Mouse (Mus musculus) thymus, adult 2 months (tissue): ENCODE data around the gene Abcc9. TPM values are rescaled to one million over a fixed set of nuclear protein-coding genes. Genes with fewer than 3 reads are reported as not detected.

Experiments
- DNase-seq: peaks from one replicate; pipeline ENCODE4 v3.0.0; 2021
- H3K27ac ChIP-seq: fragments of 200-500 bp; 2 replicates; pipeline ENCODE4 v1.5.1; 2012; ENCODE audit warnings: low read length, control low read depth; ENCODE audit not compliant: control insufficient read depth, insufficient read depth
- H3K27me3 ChIP-seq: fragments of 200-500 bp; 2 replicates; pipeline ENCODE4 v1.6.1; 2012; ENCODE audit warnings: mild to moderate bottlenecking, low read length, moderate library complexity, mixed read lengths; ENCODE audit not compliant: control insufficient read depth, insufficient read depth
- H3K36me3 ChIP-seq: fragments of 200-500 bp; 2 replicates; pipeline ENCODE4 v1.6.1; 2012; ENCODE audit warnings: mild to moderate bottlenecking, low read length, moderate library complexity; ENCODE audit not compliant: control insufficient read depth, insufficient read depth
- H3K4me1 ChIP-seq: fragments of 200-500 bp; replicated peaks from 2 replicates; pipeline ENCODE4 v1.6.1; 2012; ENCODE audit warnings: low read length; ENCODE audit not compliant: control insufficient read depth, insufficient read depth
- H3K4me3 ChIP-seq: fragments of 200-500 bp; 2 replicates; pipeline ENCODE4 v1.5.1; 2012; ENCODE audit warnings: mild to moderate bottlenecking, low read length, control low read depth, moderate library complexity; ENCODE audit not compliant: control insufficient read depth, insufficient read depth
- CTCF ChIP-seq: fragments of 200-500 bp; IDR thresholded peaks from 2 replicates; pipeline ENCODE4 v1.5.1; 2012; ENCODE audit warnings: mild to moderate bottlenecking, control low read depth, low read length, moderate library complexity, borderline replicate concordance; ENCODE audit not compliant: control insufficient read depth, poor library complexity, insufficient read depth; ENCODE audit errors: extremely low read depth
- POLR2A ChIP-seq: fragments of 200-500 bp; IDR thresholded peaks from 2 replicates; pipeline ENCODE4 v1.6.1; 2012; ENCODE audit warnings: mild to moderate bottlenecking, low read length, control low read depth, moderate library complexity; ENCODE audit not compliant: control insufficient read depth, poor library complexity, insufficient read depth; ENCODE audit errors: extremely low read depth
- WGBS: fragments of 180-500 bp; shearing (Covaris S2); methylation state at CpG from one replicate; pipeline ENCODE4 v1.1.7; 2018; 5-methylcytosine and 5-hydroxymethylcytosine counted together
- polyA plus RNA-seq: library from polyadenylated mRNA; depleted of rRNA; stranded (reverse); fragments of >200 nt; gene quantifications from 2 replicates; pipeline ENCODE4 v1.2.3, GENCODE M21; 2012

Gene Abcc9
- polyA plus RNA-seq, 1 experiment = 2.9 TPM

DNA sequence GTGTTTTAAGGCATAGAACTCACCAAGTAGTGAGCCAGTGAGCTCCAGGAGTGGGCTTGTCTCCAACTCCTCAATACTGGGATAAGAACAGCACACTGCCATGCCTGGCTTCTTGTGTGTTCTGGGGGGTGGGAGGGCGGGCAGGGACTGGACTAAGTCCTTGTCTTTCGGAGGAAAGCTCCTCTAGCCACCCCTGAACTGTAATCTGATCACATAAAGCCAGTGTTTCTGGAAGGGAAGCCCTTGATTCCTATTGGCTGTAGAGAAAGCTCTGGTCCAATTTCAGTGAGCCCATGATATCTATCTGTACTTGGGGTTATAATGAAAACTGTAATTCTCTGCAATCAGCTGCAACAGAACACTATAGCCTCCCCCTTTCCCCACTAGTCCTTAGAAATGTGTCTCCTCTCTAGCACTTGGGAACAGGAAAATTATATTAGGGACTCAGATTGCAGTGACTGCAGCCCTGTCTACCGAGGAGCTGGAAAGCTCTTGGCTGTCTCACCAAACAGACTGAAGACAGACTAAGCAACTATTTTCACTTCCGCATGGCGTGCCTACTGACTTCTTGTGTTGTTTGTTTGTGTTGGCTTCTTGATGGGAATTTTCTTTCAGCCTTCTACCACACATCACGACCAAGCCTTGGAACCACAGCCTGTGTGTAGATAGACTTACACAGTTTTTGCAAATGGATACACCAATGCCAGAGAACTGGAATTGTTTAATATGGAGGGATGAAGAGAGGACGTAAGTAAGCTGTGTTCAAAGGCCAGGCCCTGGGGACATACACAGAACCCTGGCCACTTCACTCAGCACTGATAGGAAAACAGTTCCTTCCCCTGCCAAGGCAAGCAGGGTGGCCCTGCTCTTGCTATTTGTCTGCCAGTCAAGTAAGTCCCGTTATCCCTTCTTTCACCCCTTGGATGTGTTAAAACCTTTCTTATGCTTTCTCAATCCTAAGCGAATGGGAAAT, 92.4 kb downstream of the Abcc9 start:
- no peak for DNase-seq
- H3K36me3 ChIP-seq = no peaks in the 10 kb centered on the region
- no peak for TF ChIP-seq POLR2A
- TF ChIP-seq CTCF = no peak
- peaks cover 6% of the 10 kb centered on the region for H3K4me1 ChIP-seq
- no peak overlapping the region for H3K27ac ChIP-seq
- WGBS = 92% methylated on average over 9 of the region's 9 CpGs
- no peaks in the 10 kb centered on the region for H3K27me3 ChIP-seq
- no peak overlapping the region for H3K4me3 ChIP-seq

DNA sequence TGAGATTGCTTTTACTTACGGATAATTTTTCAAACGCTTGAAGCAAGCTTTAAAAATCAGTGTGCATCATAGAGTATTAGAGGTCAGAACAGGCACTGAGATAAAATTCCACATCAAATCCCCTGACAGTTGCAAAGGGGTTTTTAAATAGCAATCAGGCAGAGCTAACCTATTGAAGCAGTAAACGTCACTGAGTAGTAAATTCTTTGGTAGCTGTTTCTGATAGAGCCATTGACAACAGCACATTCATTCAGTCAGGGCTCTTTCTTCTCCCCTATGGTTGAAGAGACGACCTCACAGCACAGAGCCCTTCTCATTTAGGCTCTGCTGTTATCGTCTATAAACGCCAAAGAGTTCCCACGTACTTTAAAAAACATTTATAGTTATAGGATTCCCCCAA, 95.0 kb downstream of the Abcc9 start:
- Histone ChIP-seq H3K36me3 (no peaks in the 10 kb centered on the region), H3K4me1 (peaks cover 6% of the 10 kb centered on the region), H3K4me3 (no peak overlapping the region), H3K27ac (no peak overlapping the region), H3K27me3 (no peaks in the 10 kb centered on the region)
- no peak for DNase-seq
- TF ChIP-seq CTCF = no peak
- no peak for TF ChIP-seq POLR2A
- WGBS = 90% methylated on average over 7 of the region's 7 CpGs

DNA sequence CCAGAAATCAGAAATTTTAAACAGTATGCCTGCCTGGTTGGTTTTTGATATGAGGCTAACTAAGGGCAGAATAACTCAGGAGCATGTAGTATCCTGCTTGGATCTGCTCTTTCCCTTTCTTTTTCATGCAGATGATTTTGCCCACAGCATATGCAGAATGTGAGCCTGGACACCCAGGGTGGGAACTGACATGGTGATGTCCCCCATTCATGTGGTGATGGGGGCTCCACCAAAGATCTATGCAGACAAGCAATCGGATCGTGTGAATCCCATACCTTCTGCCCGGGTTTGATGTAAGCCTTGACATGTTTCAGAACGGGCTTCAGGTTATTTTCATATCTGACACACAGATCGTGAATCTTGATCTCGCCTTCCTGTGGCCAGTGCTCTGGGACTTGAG, 99.3 kb downstream of the Abcc9 start:
- TF ChIP-seq CTCF (no peak), POLR2A (no peak)
- no peak overlapping the region for H3K4me3 ChIP-seq
- no peaks in the 10 kb centered on the region for H3K4me1 ChIP-seq
- DNase-seq = no peak
- WGBS = 75% methylated on average over 6 of the region's 6 CpGs
- H3K27me3 ChIP-seq = no peaks in the 10 kb centered on the region
- no peak overlapping the region for H3K27ac ChIP-seq
- no peaks in the 10 kb centered on the region for H3K36me3 ChIP-seq

DNA sequence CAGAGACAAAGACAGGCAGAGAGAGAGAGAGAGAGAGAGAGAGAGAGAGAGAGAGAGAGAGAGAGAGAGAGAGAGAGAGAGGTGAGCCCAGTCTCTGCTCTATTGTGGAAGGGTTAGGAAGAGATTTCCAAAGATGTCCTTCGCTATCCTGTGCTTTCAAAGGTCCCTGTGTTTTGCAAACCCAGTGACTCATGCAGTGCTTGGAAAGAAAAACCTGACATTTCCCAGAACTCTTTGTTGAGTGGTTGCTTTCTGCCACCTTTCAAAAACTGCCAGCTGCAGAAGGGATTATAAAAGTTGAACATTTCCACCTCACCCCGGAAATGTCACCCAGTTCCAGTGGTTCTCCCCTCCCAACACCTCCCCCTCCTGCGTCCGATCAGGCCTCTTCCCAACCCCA, 123.3 kb downstream of the Abcc9 start:
- Histone ChIP-seq H3K27me3 (no peaks in the 10 kb centered on the region), H3K27ac (no peak overlapping the region), H3K4me1 (peaks cover 6% of the 10 kb centered on the region), H3K36me3 (no peaks in the 10 kb centered on the region), H3K4me3 (no peak overlapping the region)
- 61% methylated on average over 4 of the region's 4 CpGs for WGBS
- no peak for DNase-seq
- no peak for TF ChIP-seq POLR2A
- TF ChIP-seq CTCF = no peak

DNA sequence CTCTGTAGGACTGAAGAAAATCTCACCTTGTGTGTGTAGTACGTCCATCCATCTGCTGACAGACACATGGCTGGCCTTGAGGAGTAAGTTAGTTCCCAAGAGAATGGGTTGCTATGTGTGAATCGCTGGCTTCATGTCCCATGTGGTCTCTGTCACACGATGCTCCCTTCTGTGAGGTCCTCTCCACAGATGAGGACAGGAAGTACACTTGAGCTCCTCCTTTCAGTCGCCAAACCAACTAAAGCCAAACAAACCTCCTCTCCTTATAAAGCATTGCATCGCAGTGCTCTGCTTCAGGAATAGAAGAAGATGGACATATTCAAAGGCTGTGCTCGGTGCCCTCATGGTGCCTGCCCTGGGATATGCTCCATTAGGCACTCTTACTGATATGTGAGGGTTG, 124.3 kb downstream of the Abcc9 start:
- TF ChIP-seq CTCF = no peak
- no peak for TF ChIP-seq POLR2A
- H3K36me3 ChIP-seq = no peaks in the 10 kb centered on the region
- 77% methylated on average over 6 of the region's 6 CpGs for WGBS
- no peak for DNase-seq
- no peak overlapping the region for H3K4me3 ChIP-seq
- no peaks in the 10 kb centered on the region for H3K27me3 ChIP-seq
- no peak overlapping the region for H3K27ac ChIP-seq
- peaks cover 6% of the 10 kb centered on the region for H3K4me1 ChIP-seq

DNA sequence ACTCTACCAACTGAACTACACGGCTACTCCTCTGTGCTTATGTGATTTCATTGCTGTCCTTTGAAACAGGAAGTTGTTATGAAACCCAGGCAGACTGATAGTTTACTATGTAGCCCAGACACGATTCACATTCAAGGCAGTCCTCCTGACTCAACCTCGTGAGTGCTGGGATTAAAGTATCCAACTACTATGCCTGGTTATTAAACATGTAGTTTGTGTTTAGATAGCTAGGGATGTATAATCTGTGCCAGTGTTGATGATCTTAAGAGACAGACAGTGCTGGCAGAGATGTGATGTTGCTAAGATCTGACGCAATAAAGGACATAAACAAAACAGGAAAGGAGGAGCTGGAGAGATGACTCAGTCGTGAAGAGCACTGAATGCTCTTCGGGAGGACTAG, 129.2 kb downstream of the Abcc9 start:
- Histone ChIP-seq H3K4me1 (peaks cover 8% of the 10 kb centered on the region), H3K27me3 (peaks cover 16% of the 10 kb centered on the region), H3K4me3 (no peak overlapping the region), H3K36me3 (no peaks in the 10 kb centered on the region), H3K27ac (no peak overlapping the region)
- TF ChIP-seq POLR2A = no peak
- no peak for TF ChIP-seq CTCF
- DNase-seq = no peak
- 30% methylated on average over 6 of the region's 6 CpGs for WGBS
